Mouse (Mus musculus) limb, embryonic 10.5 days (tissue): Measurements from ENCODE around the gene Tsfm. TPM values are rescaled to one million over a fixed set of nuclear protein-coding genes. Genes with fewer than 3 reads are reported as not detected.
"Not testable (repeated sequence)": the region's sequence is repeated elsewhere in the genome, so short reads cannot be mapped to it uniquely, and the experiment has no call there.

Source experiments
- DNase-seq: peaks from one replicate; pipeline ENCODE4 v3.0.0-alpha.2; 2017; ENCODE audit warnings: low spot score
- H3K27ac ChIP-seq: fragments of 300-500 bp; sonication (generic); 2 replicates; pipeline ENCODE4 v1.5.1; 2016; ENCODE audit warnings: mild to moderate bottlenecking
- H3K27me3 ChIP-seq: fragments of 300-500 bp; sonication (generic); 2 replicates; pipeline ENCODE4 v1.6.1; 2016; ENCODE audit warnings: low read depth, mild to moderate bottlenecking; ENCODE audit not compliant: poor library complexity, severe bottlenecking
- H3K36me3 ChIP-seq: fragments of 300-500 bp; sonication (generic); 2 replicates; pipeline ENCODE4 v1.6.1; 2016; ENCODE audit warnings: mild to moderate bottlenecking, moderate library complexity
- H3K4me1 ChIP-seq: fragments of 300-500 bp; sonication (generic); 2 replicates; pipeline ENCODE4 v1.6.1; 2016
- H3K4me3 ChIP-seq: fragments of 300-500 bp; sonication (generic); 2 replicates; pipeline ENCODE4 v1.5.1; 2016; ENCODE audit warnings: mild to moderate bottlenecking, moderate library complexity
- H3K9me3 ChIP-seq: fragments of 300-500 bp; sonication (generic); replicated peaks from 2 replicates; pipeline ENCODE4 v1.6.1; 2016; ENCODE audit warnings: mild to moderate bottlenecking
- WGBS: fragments of 180-500 bp; shearing (Covaris S2); methylation state at CpG from one replicate; pipeline ENCODE4 v1.1.7; 2016; 5-methylcytosine and 5-hydroxymethylcytosine counted together
- polyA plus RNA-seq: library from polyadenylated mRNA; unstranded; fragments of >200 nt; fragmentation: Nextera tagmentation; extraction: Ambion mirVana; gene quantifications from 2 replicates; pipeline ENCODE4 v1.2.1, GENCODE M21; 2016

Tsfm gene
- polyA plus RNA-seq, 1 experiment from 2014 or later = 109 TPM

DNA sequence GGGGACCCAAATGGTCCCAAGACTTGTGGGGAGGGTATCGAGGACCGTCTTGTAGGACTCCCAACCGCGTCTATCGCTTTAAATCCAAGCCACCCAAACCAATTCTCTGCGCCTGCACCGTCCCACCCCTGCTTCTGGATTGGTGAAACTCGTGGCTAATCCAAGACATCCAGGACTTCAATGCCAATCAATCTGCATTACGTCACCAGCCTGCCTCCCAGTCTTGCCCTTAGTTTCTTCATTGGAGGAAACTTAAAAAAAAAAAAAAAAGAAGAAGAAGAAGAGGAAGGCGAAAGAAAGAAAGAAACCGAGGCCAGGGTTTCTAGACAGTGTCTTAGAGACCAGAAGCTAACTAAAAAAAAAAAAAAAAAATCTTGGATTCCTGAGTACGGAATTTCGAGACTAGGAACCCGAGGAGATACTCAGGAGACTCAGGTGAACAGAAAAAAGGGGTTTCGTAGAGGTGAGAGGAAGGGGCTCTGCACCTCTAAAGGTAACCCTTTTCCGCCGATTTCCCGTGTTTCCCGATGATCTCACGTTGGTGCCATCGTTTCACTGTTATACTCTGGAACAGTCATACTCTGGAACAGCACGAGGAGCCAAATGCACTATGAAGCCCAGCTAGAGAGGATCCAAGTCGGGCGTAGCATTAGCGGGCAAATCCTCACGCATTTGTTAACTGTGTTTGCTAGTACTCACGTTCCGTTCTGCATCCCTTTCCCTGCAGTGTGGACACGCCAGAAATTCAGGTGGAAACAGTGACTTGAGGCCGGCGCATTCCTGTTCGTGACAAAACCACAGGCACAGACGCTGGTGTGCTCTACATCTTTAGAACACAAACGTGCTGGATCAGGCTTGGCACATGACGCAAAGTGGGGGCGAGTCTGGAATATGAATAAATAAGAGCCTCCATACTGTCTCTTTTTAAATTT, 39.8 kb upstream of the Tsfm start, which contains the start of gene Tspan31:
Gene Tspan31 (minus strand): TSS at position 75 of the 932 bp plus-strand sequence.
- H3K36me3 ChIP-seq = peaks cover 34% of the 10 kb centered on the region

DNA sequence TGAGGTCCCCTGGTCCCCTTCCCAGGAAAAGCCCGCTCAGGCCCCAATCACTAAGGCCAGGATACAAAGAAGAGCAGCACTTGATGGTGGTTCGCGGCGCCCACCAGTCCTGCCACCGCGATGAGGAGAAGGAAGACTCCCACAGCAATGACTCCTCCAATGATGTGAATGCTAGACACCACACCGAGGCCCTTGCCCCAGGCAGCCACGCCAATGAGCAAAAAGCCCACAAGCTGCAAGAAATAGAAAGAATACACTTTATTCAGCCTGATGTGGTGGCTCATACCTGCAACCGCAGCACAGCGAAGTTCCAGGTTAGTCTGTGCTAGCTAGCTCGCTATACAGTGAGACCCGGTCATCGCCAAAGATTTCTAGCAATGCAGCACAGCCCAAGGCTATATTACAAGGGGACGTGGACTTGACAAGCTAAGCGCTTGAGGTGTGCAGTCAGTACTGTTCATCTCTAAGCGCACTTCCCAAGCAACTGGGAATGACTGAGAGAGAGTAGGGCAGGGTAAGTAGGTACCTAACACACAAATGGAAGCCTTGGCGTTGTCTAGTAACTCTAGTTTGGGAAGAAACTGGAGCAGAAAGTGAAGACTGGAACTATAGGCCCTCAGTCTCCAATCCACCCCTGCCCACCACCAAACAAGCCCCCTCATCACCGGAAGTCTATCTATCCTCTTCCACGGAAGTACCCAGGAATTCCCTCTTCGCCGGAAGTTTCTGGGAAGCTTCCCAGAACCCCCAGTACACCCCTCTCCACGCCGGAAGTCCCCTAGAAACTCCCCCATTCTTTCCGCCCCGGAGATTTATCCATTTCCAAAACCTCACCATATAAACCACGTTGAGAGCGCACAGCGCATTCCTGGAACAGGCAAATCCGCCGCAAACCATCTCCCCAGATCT, 38.9 kb upstream of the Tsfm start:
- peak overlapping the region; percentile 68 for H3K4me3 ChIP-seq
- H3K27me3 ChIP-seq = no peaks in the 10 kb centered on the region
- WGBS = 11% methylated on average over 30 of the region's 30 CpGs
- H3K9me3 ChIP-seq = no peaks in the 10 kb centered on the region
- H3K27ac ChIP-seq = peak overlapping the region; percentile 89
- DNase-seq = peak; percentile 53
- peaks cover 37% of the 10 kb centered on the region for H3K4me1 ChIP-seq
- peaks cover 43% of the 10 kb centered on the region for H3K36me3 ChIP-seq

More for the DNA sequence above, 39.8 kb upstream of the Tsfm start, which contains the start of gene Tspan31:
- Histone ChIP-seq H3K4me3 (peak within 1 kb of the TSS; percentile 68), H3K9me3 (no peaks in the 10 kb centered on the region), H3K27ac (peak within 1 kb of the TSS; percentile 89), H3K27me3 (peaks cover 8% of the 10 kb centered on the region), H3K4me1 (peaks cover 30% of the 10 kb centered on the region)
- 3% methylated on average over 36 of the region's 36 CpGs for WGBS
- DNase-seq = peak; percentile 85

DNA sequence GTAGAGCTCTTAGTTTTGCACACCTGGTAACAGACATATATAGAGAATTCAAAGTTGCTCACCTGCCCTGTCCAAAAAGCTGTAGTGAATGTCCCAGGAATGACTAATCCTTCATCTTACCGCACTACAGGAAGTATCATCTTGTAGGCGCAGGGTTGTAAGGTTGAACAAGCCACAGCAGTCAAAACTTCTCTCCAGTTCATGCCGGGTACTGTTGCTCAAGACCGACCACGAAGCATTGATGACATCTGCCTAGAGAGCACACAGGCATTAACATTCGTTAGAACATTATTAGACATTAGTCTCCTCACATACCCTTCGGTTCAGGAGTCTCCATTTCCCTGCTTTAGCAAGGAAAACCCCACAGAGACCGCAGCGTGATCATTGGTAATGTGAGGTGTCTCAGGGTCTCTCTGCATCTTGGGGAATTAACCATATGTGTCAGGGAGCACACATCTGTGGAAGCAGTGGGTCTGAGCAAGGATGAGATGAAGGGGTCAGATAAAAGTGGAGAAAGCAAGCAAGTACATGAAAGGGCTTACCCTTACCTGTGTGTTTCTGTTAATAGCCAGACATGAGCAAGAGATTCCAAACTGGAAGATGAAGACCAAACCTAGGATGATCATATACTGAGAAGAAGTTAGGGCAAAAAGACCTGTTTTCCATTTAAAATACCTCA, 37.9 kb upstream of the Tsfm start:
- 88% methylated on average over 9 of the region's 9 CpGs for WGBS
- Histone ChIP-seq H3K4me3 (peak overlapping the region; percentile 68), H3K36me3 (peaks cover 47% of the 10 kb centered on the region), H3K9me3 (no peaks in the 10 kb centered on the region), H3K27me3 (no peaks in the 10 kb centered on the region), H3K27ac (peak overlapping the region; percentile 89), H3K4me1 (peaks cover 38% of the 10 kb centered on the region)
- no peak for DNase-seq

DNA sequence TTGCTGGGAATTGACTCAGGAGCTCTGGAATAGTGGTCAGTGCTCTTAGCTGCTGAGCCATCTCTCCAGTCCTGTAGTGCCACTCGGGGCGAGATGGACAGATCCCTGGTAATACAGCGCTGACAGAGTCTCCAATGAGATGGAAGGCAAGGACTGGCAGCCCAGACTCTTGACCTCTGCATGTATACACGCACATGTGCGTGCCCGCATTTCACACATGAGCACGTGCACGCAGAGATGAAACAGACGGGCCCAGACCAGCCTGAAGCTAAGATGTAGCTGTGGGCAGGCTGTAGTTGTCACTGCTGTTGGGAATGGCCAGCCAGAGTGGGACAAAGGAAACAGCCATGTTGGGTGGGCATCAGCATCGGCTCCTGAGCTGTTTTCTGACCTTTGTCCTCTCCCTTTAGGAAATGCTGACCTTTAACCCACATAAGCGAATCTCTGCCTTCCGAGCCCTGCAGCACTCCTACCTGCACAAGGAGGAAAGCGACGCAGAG, 35.9 kb upstream of the Tsfm start:
- H3K4me3 ChIP-seq = peak overlapping the region; percentile 16; the same call in 1 of the 2 replicates
- no peaks in the 10 kb centered on the region for H3K9me3 ChIP-seq
- no peak for DNase-seq
- peaks cover 47% of the 10 kb centered on the region for H3K36me3 ChIP-seq
- peaks cover 44% of the 10 kb centered on the region for H3K4me1 ChIP-seq
- H3K27me3 ChIP-seq = peaks cover 6% of the 10 kb centered on the region
- no peak overlapping the region for H3K27ac ChIP-seq
- WGBS = 91% methylated on average over 14 of the region's 14 CpGs

DNA sequence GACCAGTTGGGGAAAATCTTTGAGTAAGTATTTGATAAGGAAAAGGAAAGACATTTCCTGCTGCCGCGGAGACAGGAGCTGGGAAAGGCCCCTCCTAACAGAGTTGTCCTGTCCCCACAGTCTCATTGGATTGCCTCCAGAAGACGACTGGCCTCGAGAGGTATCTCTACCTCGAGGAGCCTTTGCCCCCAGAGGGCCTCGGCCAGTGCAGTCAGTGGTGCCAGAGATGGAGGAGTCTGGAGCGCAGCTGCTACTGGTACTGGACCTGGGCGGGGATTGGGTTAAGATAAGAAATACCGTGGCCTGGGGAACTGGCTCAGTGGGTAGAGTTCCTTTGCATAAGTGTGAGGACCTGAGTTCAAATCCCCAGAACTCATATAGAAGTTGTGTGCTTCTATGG, 35.3 kb upstream of the Tsfm start:
- Histone ChIP-seq H3K27me3 (peaks cover 12% of the 10 kb centered on the region), H3K36me3 (peaks cover 47% of the 10 kb centered on the region), H3K9me3 (no peaks in the 10 kb centered on the region), H3K27ac (no peak overlapping the region), H3K4me3 (no peak overlapping the region), H3K4me1 (peaks cover 39% of the 10 kb centered on the region)
- 94% methylated on average over 9 of the region's 9 CpGs for WGBS
- DNase-seq = no peak

DNA sequence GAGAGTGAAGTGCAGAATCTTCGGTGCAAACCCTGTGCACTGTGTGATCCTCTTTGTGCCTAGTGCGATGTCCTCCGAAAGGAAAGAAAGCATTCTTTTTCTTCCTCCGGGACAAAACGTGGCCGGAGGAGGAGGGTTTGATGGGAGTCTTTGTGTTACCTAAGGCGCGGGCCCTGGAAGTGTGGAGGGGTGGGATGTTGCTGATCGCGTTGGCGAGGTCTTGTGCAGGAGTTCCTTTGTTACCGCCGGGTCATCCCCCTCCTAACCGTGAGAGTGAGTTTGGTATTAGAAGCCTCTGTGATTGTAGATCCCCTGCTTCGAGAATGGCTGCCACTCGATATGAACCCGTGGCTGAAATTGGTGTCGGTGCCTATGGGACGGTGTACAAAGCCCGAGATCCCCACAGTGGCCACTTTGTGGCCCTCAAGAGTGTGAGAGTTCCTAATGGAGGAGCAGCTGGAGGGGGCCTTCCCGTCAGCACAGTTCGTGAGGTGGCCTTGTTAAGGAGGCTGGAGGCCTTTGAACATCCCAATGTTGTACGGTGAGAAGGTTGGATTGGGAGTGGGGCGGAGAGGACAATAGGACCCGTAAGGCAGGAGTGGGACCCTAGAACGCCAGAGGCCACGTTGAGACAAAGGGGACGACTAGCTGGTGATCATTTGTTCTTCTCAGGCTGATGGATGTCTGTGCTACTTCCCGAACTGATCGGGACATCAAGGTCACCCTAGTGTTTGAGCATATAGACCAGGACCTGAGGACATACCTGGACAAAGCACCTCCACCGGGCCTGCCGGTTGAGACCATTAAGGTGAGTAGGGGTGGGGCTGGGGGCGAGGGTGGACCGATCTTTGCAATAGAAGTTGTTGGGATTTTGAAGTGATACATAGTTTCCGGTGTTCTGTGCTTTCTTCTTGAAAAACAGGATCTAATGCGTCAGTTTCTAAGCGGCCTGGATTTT, 33.6 kb upstream of the Tsfm start:
- Histone ChIP-seq H3K9me3 (no peaks in the 10 kb centered on the region), H3K36me3 (peaks cover 47% of the 10 kb centered on the region), H3K27me3 (peaks cover 30% of the 10 kb centered on the region), H3K4me1 (peaks cover 44% of the 10 kb centered on the region), H3K4me3 (peak overlapping the region; percentile 90), H3K27ac (peak overlapping the region; percentile 99)
- 18% methylated on average over 37 of the region's 37 CpGs for WGBS
- peak; percentile 53 for DNase-seq

DNA sequence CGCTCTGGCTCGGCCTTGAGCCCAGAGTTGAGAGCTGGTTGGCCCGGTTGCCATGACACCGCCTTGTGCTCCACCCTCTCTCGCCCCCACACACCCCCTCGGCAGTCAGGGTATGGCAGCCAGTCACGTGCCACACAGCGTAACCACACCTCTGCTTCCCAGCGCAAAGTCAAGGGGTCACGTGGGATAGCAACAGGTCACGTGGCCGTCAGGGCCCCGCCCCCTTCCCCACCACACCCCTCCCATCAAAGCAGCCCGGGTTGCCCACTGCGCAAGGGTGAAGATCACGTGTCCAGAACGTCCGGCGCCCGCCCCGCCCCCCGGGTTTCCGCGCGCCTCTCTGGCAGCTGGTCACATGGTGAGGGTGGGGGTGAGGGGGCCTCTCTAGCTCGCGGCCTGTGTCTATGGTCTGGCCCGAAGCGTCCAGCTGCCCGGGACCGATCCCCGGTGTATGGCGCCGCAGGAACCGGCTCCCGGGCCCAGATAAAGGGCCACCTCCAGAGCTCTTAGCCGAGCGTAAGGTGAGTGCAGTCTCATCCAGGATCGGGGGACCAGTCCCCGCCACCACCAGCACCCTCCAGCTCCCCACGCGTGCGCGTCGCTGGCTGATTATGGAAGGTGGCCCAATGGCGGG, 32.7 kb upstream of the Tsfm start, which contains the start of gene Cdk4:
Gene Cdk4 (plus strand): TSS at position 296 of the 634 bp plus-strand sequence.
- peak within 1 kb of the TSS; percentile 99 for H3K27ac ChIP-seq
- H3K4me3 ChIP-seq = peak within 1 kb of the TSS; percentile 90
- no peaks in the 10 kb centered on the region for H3K9me3 ChIP-seq
- WGBS = under 1% methylated on average over 46 of the region's 46 CpGs
- peaks cover 43% of the 10 kb centered on the region for H3K36me3 ChIP-seq
- H3K4me1 ChIP-seq = peaks cover 44% of the 10 kb centered on the region
- peak; percentile 100 for DNase-seq
- H3K27me3 ChIP-seq = peaks cover 38% of the 10 kb centered on the region

DNA sequence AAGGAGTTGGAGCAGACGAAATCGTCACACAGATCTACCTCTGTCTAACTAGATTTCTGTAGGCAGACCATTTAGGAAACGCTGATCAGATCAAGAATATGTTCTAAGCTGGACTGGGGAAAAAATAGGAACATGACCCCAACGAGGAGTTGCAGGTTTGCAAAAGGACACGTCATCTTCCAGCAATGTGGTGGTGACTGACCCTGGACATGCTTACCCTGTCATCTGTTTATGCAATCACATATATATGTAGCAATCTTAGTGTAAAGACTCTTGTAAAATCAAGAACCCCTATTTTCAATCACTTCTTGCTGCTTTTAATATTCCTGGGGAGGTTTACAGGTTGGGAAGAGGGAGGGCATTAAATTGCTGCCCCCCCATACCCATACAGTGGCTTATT, 31.9 kb upstream of the Tsfm start:
- Histone ChIP-seq H3K36me3 (peaks cover 35% of the 10 kb centered on the region), H3K9me3 (no peaks in the 10 kb centered on the region), H3K27ac (no peak overlapping the region), H3K4me1 (peaks cover 47% of the 10 kb centered on the region), H3K4me3 (no peak overlapping the region), H3K27me3 (peaks cover 47% of the 10 kb centered on the region)
- 84% methylated on average over 5 of the region's 5 CpGs for WGBS
- DNase-seq = no peak

DNA sequence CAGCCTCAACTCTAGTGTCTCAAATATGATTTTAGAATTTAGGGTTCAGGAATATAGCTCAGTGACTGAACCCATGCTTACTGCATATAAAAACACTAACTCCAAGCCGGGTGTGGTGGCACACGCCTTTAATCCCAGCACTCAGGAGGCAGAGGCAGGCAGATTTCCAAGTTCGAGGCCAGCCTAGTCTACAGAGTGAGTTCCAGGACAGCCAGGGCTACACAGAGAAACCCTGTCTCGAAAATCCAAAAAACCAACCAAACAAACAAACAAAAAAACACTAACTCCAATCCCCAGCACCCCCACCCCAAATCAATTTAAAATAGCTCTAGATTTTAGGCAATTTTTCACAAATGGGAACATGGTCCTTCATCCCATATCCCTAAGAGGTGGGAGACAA, 31.5 kb upstream of the Tsfm start:
- not testable (repeated sequence) for DNase-seq, H3K9me3 ChIP-seq, H3K4me3 ChIP-seq, H3K27ac ChIP-seq
- Histone ChIP-seq H3K4me1 (peaks cover 47% of the 10 kb centered on the region), H3K27me3 (peaks cover 51% of the 10 kb centered on the region), H3K36me3 (peaks cover 35% of the 10 kb centered on the region)
- WGBS = 86% methylated on average over 4 of the region's 4 CpGs

DNA sequence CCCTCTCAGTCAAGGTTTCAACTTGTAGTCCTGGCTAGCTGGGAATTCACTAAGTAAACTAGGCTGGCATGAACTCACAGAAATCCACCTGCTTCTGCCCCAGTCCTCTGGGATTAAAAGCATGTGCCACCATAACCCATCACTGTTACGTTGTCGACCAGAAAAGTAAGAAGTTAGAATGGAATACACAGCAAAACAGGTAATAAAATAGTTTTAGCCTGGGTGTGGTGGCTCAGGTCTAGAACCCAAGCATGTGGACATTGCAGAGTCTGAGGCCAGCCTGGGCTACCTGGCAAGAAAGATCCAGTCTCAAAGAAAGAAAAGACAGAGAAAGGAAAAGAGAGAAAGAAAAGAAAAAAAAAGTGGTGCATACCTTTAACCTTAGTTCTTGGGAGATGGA, 30.9 kb upstream of the Tsfm start:
- DNase-seq = no peak
- no peak overlapping the region for H3K27ac ChIP-seq
- peaks cover 56% of the 10 kb centered on the region for H3K27me3 ChIP-seq
- no peak overlapping the region for H3K4me3 ChIP-seq
- WGBS = 82% methylated on average over 2 of the region's 2 CpGs
- peaks cover 34% of the 10 kb centered on the region for H3K36me3 ChIP-seq
- H3K9me3 ChIP-seq = no peaks in the 10 kb centered on the region
- peaks cover 44% of the 10 kb centered on the region for H3K4me1 ChIP-seq

DNA sequence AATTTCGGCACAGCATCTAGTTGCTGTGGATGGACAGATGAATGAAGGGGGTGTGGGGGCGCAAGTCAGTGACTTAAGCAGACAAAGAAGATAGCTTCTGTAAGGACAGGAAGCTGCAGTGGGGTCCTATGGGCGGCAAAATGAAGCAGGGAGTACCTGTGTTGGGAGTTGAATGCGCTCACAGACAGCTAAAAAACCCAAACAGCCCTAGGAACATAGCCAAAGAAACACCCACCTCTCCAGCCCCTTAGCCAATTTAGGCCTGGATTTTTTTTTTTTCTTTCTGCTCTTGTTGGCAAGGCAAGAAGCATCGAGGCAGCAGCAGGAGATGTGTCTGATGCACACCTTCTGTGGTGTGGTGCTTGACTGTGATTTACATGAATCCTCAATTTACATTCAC, 30.4 kb upstream of the Tsfm start:
- 47% methylated on average over 5 of the region's 5 CpGs for WGBS
- Histone ChIP-seq H3K36me3 (peaks cover 34% of the 10 kb centered on the region), H3K27me3 (peaks cover 59% of the 10 kb centered on the region), H3K4me1 (peaks cover 43% of the 10 kb centered on the region), H3K27ac (no peak overlapping the region), H3K4me3 (no peak overlapping the region), H3K9me3 (no peaks in the 10 kb centered on the region)
- DNase-seq = no peak
